Mouse (Mus musculus) lung, adult 2 months (tissue): Measurements from ENCODE around the gene Rap1b.

Experiments
- CTCF ChIP-seq: fragments of 200-500 bp; IDR thresholded peaks from 2 replicates; pipeline ENCODE4 v1.5.1; 2011; ENCODE audit warnings: mild to moderate bottlenecking, low read length, control low read depth; ENCODE audit not compliant: insufficient read depth
- POLR2A ChIP-seq: fragments of 200-500 bp; IDR thresholded peaks from 2 replicates; pipeline ENCODE4 v1.6.1; 2011; ENCODE audit warnings: low read depth, mild to moderate bottlenecking, control low read depth, low read length, borderline replicate concordance; ENCODE audit errors: extremely low read depth

GRCm38 (mm10) chr10:117776281-117777102 is 69.3 kb downstream of the Rap1b start:
- TF ChIP-seq CTCF (no peak), POLR2A (no peak)
